Mouse (Mus musculus) adipose tissue, adult 10 weeks (tissue): ENCODE data around the gene Defa23. TPM values are rescaled to one million over a fixed set of nuclear protein-coding genes. Genes with fewer than 3 reads are reported as not detected.

Experiments used
- polyA plus RNA-seq: library from polyadenylated mRNA; stranded (reverse); fragments of 350-450 nt; fragmentation: Illumina TruSeq; extraction: RNeasy Lipid Tissue Mini Kit (QIAGEN cat#74804); gene quantifications from one replicate; pipeline ENCODE4 v1.2.3, GENCODE M21; 2014; ENCODE audit warnings: low read depth, low replicate concordance

Gene Defa23
- not detected for polyA plus RNA-seq

DNA sequence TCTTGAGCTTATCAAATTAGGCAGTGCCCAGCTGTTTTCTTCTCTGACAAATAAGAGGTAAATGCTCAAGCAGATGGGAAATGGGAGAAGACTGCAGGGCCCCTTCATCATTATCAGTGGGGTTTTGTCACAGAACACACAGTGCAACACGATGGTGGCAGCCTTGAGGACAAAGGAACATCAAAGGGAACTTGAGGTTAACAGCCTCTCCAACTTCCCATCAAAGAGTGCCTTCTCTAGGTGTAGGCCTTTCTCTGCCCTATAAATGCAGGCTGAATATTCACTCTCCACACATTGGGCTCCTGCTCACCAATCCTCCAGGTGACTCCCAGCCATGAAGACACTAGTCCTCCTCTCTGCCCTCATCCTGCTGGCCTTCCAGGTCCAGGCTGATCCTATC, at the start of gene Defa23:
TSS of gene Defa23 (plus strand) at position 301 of the 400 bp plus-strand sequence.

DNA sequence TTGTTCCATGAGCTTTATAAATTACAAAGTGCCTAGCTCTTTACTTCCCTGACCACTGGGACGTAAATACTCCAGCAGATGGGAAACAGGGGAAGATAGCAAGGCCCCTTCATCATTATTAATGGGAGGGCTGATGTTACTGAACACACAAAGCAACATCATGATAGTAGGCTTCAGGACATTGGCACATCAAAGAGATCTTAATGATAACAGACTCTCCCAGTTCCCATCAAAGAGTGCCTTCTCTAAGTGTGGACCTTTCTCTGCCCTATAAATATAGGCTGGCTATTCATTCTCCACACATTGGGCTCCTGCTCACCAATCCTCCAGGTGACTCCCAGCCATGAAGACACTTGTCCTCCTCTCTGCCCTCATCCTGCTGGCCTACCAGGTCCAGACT, 29.6 kb upstream of the Defa23 start, which contains the start of gene Defa21:
TSS of gene Defa21 (plus strand) at position 301 of the 400 bp plus-strand sequence.

DNA sequence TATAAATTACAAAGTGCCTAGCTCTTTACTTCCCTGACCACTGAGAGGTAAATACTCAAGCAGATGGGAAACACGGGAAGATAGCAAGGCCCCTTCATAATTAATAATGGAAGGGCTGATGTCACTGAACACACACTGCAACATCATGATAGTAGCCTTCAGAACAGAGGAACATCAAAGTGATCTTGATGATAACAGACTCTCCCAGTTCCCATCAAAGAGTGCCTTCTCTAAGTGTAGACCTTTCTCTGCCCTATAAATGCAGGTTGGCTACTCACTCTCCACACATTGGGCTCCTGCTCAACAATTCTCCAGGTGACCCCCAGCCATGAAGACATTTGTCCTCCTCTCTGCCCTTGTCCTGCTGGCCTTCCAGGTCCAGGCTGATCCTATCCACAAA, 9.9 kb downstream of the Defa23 start, which contains the start of gene Defa35:
TSS of gene Defa35 (plus strand) at position 301 of the 400 bp plus-strand sequence.

DNA sequence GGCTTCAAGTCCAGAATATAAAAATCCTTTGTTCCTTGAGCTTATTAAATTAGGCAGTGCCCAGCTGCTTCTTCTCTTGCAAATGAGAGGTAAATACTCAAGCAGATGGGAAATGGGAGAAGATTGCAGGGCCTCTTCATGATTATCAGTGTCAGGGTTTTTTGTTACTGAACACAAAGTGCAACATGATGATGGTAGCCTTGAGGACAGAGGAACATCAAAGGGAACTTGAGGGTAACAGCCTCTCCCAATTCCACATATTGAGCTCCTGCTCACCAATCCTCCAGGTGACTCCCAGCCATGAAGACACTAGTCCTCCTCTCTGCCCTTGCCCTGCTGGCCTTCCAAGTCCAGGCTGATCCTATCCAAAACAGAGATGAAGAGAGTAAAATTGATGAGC, 29.3 kb downstream of the Defa23 start, which contains the start of gene Defa25:
TSS of gene Defa25 (plus strand) at position 301 of the 400 bp plus-strand sequence.

DNA sequence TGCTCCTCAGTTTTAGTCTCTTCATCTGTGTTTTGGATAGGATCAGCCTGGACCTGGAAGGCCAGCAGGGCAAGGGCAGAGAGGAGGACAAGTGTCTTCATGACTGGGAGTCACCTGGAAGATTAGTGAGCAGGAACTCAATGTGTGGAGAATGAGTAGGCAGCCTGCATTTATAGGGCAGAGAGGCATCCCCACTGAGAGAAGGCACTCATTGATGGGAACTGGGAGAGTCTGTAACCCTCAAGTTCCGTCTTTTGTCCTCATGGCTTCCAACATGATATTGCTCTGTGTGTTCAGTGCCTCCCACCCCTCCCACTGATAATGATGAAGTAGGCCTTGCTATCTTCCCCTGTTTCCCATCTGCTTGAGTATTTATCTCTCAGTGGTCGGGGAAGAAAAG, 41.1 kb downstream of the Defa23 start, which contains the start of gene Gm14851:
TSS of gene Gm14851 (minus strand) at position 101 of the 400 bp plus-strand sequence.

Other genes starting within 250 kb of the Defa23 start
- 2.6 TPM for gene Defb33, start 162.4 kb upstream of the Defa23 start, polyA plus RNA-seq
- 40.0 TPM for gene Gm15056, start 152.4 kb upstream of the Defa23 start, polyA plus RNA-seq
- gene Gm6040, start 133.0 kb upstream of the Defa23 start, polyA plus RNA-seq, result 108 TPM
- gene AY761185, start 110.3 kb upstream of the Defa23 start, polyA plus RNA-seq, result 548 TPM
- gene Defa21, start 29.5 kb upstream of the Defa23 start, polyA plus RNA-seq, result not detected
- not detected for gene Defa35, start 10.0 kb downstream of the Defa23 start, polyA plus RNA-seq
- gene Defa25, start 29.4 kb downstream of the Defa23 start, polyA plus RNA-seq, result not detected
- not detected for gene Gm14851, start 41.0 kb downstream of the Defa23 start, polyA plus RNA-seq
- not detected for gene Defa30, start 79.6 kb downstream of the Defa23 start, polyA plus RNA-seq
- not detected for gene Defa22, start 107.2 kb downstream of the Defa23 start, polyA plus RNA-seq
- gene Defa31, start 136.6 kb downstream of the Defa23 start, polyA plus RNA-seq, result 1.4 TPM
- not detected for gene Gm15293, start 146.5 kb downstream of the Defa23 start, polyA plus RNA-seq
- not detected for gene Gm15292, start 194.7 kb downstream of the Defa23 start, polyA plus RNA-seq